Mouse (Mus musculus) lung, embryonic 15.5 days (tissue): ENCODE data around the gene Krt2. TPM values are rescaled to one million over a fixed set of nuclear protein-coding genes. Genes with fewer than 3 reads are reported as not detected.

Experiments
- ATAC-seq: fragments of 200-750 bp; cut with Nextera tagmentation; 2 replicates; pipeline ENCODE4 v1.8.0; 2017; ENCODE audit warnings: moderate number of reproducible peaks, borderline replicate concordance; ENCODE audit not compliant: low FRiP score, low TSS enrichment; ENCODE audit errors: extremely low read depth
- H3K27ac ChIP-seq: fragments of 300-500 bp; sonication (generic); 2 replicates; pipeline ENCODE4 v1.5.1; 2015; ENCODE audit warnings: moderate library complexity, mild to moderate bottlenecking, inconsistent platforms
- H3K27me3 ChIP-seq: fragments of 300-500 bp; sonication (generic); 2 replicates; pipeline ENCODE4 v1.6.1; 2015; ENCODE audit warnings: inconsistent platforms
- H3K36me3 ChIP-seq: fragments of 300-500 bp; sonication (generic); 2 replicates; pipeline ENCODE4 v1.6.1; 2015; ENCODE audit warnings: inconsistent platforms
- H3K4me1 ChIP-seq: fragments of 300-500 bp; sonication (generic); 2 replicates; pipeline ENCODE4 v1.6.1; 2015; ENCODE audit warnings: inconsistent platforms
- H3K4me2 ChIP-seq: fragments of 300-500 bp; sonication (generic); 2 replicates; pipeline ENCODE4 v1.6.1; 2015; ENCODE audit warnings: inconsistent platforms, mild to moderate bottlenecking, moderate library complexity
- H3K4me3 ChIP-seq: fragments of 300-500 bp; sonication (generic); 2 replicates; pipeline ENCODE4 v1.5.1; 2015; ENCODE audit warnings: mild to moderate bottlenecking, inconsistent platforms
- H3K9ac ChIP-seq: fragments of 300-500 bp; sonication (generic); 2 replicates; pipeline ENCODE4 v1.6.1; 2015; ENCODE audit warnings: inconsistent platforms
- H3K9me3 ChIP-seq: fragments of 300-500 bp; sonication (generic); 2 replicates; pipeline ENCODE4 v1.6.1; 2016; ENCODE audit warnings: inconsistent platforms
- WGBS: fragments of 180-500 bp; shearing (Covaris S2); methylation state at CpG from one replicate; pipeline ENCODE4 v1.1.7; 2015; 5-methylcytosine and 5-hydroxymethylcytosine counted together
- polyA plus RNA-seq: library from polyadenylated mRNA; unstranded; fragments of >200 nt; fragmentation: Nextera tagmentation; extraction: Ambion mirVana; gene quantifications from 2 replicates; pipeline ENCODE4 v1.2.1, GENCODE M21; 2015

Krt2 gene
- polyA plus RNA-seq, 1 experiment from 2014 or later: not detected

DNA sequence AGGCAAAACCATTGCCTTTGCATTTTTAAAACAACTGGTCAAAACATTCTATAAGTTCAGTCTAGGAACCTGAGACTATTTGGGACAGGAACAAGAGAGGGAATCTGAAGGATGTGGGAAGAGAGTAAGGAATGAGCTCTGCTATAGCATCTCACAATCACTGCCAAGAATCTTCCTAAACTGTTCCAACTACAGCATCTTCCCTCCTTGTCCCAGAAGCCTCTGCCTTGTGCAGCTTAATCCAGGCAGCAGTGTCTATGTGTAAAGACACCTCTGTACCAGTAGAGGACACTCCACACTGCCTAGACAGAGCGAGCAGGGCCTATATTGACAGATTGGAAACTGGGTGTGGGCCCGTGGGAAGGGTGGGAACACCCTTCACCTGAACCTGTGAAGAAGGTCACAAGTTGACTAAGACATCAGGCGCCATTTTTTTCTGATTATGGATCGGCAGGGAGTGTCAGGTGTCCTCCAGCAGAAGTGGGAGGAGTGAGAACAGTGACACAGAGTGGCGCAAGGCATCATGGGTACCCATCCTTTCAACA lies 16.9 kb upstream of the Krt2 start:
- Histone ChIP-seq H3K4me3 (no peak overlapping the region), H3K9me3 (no peaks in the 10 kb centered on the region), H3K27ac (no peak overlapping the region), H3K27me3 (no peaks in the 10 kb centered on the region), H3K36me3 (no peaks in the 10 kb centered on the region), H3K9ac (no peak overlapping the region), H3K4me1 (no peaks in the 10 kb centered on the region), H3K4me2 (no peak overlapping the region)
- no peak for ATAC-seq
- WGBS: 57% methylated on average over 5 of the region's 5 CpGs

DNA sequence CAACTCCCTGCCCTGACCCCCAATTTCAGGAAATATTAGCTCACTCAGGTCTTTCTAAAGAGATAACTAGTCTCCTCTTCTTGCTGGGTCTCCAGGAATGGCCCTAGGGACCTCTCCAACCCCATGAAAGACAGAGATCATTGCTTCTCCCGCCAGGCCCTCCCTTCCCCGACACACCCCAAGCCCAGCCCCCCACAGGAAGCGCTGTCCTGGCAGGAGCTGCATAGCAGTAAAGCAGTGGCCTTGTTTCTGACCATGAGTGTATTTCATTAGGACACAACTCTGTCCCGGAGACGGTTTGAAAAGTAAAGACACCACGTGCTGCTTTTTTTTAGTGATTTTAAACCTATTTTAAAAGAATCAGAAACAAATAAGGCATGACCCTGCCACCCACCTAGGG lies 15.2 kb upstream of the Krt2 start:
- ATAC-seq: no peak

DNA sequence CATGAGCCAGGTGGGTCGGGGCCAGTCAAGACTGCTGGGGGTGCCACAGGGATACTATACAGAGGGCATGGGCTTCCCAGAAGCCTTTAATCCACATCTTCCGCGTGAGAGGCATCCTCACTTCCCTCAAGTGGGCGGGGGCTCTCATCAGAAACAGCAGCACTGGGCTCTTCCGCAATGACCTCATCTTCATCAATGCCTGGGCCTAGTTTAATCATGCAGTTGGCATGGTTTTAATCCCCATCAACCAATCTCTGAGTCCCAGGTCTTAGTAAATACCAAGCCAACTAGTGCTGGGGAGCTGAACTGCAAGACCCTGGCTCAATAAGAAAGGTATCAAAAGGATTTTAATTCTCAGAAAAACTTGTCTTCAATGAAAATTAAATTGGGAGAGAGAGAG lies 11.5 kb upstream of the Krt2 start:
- Histone ChIP-seq H3K27me3 (no peaks in the 10 kb centered on the region), H3K4me1 (no peaks in the 10 kb centered on the region), H3K36me3 (no peaks in the 10 kb centered on the region), H3K9ac (no peak overlapping the region), H3K27ac (no peak overlapping the region), H3K4me3 (no peak overlapping the region), H3K9me3 (no peaks in the 10 kb centered on the region), H3K4me2 (no peak overlapping the region)
- ATAC-seq: no peak
- WGBS: 62% methylated on average over 5 of the region's 5 CpGs

More for the DNA sequence above, 15.2 kb upstream of the Krt2 start:
- WGBS: 31% methylated on average over 6 of the region's 6 CpGs
- Histone ChIP-seq H3K27ac (no peak overlapping the region), H3K4me2 (no peak overlapping the region), H3K27me3 (no peaks in the 10 kb centered on the region), H3K9ac (no peak overlapping the region), H3K4me3 (no peak overlapping the region), H3K4me1 (no peaks in the 10 kb centered on the region), H3K36me3 (no peaks in the 10 kb centered on the region), H3K9me3 (no peaks in the 10 kb centered on the region)

DNA sequence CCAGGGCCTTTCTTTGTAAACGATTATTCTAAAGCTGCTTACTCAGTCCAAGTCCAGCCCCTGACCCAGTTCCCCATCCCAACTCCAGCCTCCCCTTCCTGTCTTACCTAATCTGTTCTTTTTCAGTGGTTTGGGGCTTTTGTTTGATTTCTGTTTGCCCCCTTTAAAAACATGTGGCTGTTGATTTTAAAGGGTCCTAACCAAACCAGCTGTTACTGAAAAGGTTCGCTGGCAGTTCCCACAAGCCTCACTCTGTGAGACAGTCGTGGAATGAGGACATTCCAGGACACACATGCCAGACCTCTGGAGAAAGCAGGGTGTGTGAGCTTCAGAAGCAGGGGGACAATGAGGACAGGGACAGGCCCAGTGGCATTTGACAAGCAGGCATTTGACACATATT lies 3.8 kb upstream of the Krt2 start:
- Histone ChIP-seq H3K36me3 (no peaks in the 10 kb centered on the region), H3K9me3 (no peaks in the 10 kb centered on the region), H3K4me3 (no peak overlapping the region), H3K9ac (no peak overlapping the region), H3K27me3 (no peaks in the 10 kb centered on the region), H3K27ac (no peak overlapping the region), H3K4me2 (no peak overlapping the region), H3K4me1 (no peaks in the 10 kb centered on the region)
- WGBS: 21% methylated on average over 3 of the region's 3 CpGs
- ATAC-seq: no peak

DNA sequence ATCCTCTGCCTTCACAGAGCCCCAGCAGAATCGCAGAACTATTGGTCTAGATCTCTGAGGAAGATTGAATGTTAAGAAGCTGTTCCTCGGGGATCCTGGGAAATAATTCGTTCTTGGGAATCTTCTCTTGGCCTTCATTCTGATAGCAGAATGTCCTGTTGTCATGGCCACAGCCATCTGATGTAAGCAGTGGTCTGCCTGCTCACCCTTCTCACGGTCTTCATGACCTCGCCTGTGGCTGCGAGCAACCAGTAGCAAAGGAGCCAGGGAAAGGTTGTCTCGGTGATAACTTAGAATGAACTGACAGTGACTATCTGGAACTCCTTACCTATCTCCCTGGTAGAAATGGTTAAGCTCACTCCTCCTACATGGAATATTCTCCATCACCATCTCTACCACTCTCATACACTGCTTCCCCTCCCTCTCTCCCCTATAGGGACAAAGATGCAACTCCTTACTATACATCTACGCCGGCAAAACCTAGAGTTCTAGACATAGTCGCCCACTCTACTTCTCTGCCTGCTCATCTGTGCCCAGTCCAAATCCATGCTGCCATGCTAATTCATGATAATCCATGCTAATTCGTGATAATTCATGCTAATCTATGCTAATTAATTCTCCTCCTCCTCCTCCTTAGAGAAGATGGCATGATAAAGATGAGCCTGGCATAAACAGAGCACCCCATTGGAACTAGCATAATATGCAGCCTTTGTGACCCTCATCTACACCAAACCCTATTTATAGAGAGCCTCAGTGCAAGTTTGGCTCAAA lies 14.7 kb downstream of the Krt2 start:
- no peak for ATAC-seq
- H3K4me1 ChIP-seq: no peaks in the 10 kb centered on the region
- whole genome bisulfite sequencing: 80% methylated on average over 11 of the region's 11 CpGs
- no peak overlapping the region for H3K4me3 ChIP-seq
- no peaks in the 10 kb centered on the region for H3K36me3 ChIP-seq
- no peaks in the 10 kb centered on the region for H3K9me3 ChIP-seq
- H3K27ac ChIP-seq: no peak overlapping the region
- no peaks in the 10 kb centered on the region for H3K27me3 ChIP-seq
- H3K4me2 ChIP-seq: no peak overlapping the region
- H3K9ac ChIP-seq: no peak overlapping the region

DNA sequence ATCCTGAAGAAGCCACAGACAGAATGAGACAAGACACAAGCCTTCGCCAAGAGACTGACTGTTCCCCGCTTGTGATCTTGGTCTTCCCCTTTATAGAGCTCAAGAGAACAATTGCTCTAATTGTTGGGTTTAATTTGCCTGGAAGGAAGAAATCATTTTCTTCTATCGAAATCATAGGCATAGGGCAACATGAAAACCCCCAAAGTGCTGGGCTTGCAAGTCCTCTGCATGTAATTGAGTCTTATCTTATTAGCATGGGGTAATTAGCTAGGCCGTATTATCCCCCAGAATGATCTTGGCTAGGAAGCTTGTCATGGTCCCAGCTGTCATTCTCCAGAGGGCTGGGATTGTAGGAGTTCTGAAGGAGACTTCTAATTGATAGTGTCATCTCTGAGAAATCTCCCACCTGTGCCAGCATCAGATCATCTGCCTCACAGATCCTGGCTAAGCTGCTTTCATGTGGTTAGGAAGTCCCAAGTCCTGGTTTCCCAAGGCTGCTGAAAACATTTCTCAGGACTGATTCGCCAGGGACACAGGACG lies 15.6 kb downstream of the Krt2 start, which contains the start of gene Krt73:
Gene Krt73, minus strand, starts transcription at position 51 of the 540 bp plus-strand sequence.
- H3K4me2 ChIP-seq: no peak within 1 kb of the TSS
- 77% methylated on average over 6 of the region's 6 CpGs for WGBS
- no peak within 1 kb of the TSS for H3K9ac ChIP-seq
- ATAC-seq: no peak
- no peak within 1 kb of the TSS for H3K4me3 ChIP-seq
- no peaks in the 10 kb centered on the region for H3K9me3 ChIP-seq
- no peaks in the 10 kb centered on the region for H3K27me3 ChIP-seq
- H3K27ac ChIP-seq: no peak within 1 kb of the TSS
- no peaks in the 10 kb centered on the region for H3K4me1 ChIP-seq
- no peaks in the 10 kb centered on the region for H3K36me3 ChIP-seq

DNA sequence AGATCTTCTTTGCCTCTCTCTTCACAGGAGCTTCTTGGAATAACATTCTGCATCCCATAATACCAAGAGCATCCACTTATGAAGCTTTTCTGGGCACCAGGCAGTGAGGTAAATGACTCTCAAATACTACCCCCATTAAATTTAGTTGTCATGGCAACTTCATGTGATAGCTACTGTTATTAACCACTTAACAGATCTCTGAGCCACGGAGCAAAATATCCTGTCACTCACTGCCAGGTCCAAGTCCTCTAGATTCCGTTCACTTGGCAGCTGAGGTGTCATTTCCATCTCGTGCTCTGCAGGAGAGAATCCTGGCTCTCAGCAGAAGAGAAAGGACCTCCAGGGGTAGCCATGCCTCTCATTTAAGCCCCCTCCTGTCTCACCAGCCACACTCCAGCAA lies 27.1 kb downstream of the Krt2 start:
- no peaks in the 10 kb centered on the region for H3K9me3 ChIP-seq

DNA sequence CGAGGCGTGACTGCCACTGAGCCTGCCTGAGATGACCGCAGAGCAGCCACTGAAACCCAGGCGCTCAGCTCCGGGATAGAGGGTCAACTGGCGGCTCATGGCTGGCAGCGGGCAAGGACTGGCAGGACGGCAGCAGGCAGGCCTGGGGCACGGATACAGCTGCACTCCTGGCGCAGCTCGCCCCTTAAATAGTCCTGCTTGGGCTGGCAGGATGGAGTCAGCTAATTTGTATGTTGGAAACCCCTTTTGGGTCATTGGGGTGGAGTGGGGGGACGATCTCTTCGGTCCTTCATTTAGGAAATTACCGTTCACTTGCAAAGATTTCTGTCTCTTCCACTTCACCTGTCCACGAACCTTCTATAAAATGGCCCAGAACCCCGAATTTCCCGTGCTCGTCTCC lies 31.6 kb downstream of the Krt2 start, which contains the start of gene Krt72:
Gene Krt72, minus strand, starts transcription at position 101 of the 400 bp plus-strand sequence.
- 80% methylated on average over 18 of the region's 18 CpGs for WGBS
- ATAC-seq: no peak
- Histone ChIP-seq H3K4me3 (no peak within 1 kb of the TSS), H3K9ac (no peak within 1 kb of the TSS), H3K36me3 (no peaks in the 10 kb centered on the region), H3K27ac (no peak within 1 kb of the TSS), H3K27me3 (no peaks in the 10 kb centered on the region; the same call in 1 of the 2 replicates), H3K9me3 (no peaks in the 10 kb centered on the region), H3K4me1 (no peaks in the 10 kb centered on the region), H3K4me2 (no peak within 1 kb of the TSS)

More for the DNA sequence above, 27.1 kb downstream of the Krt2 start:
- Histone ChIP-seq H3K4me2 (no peak overlapping the region), H3K36me3 (no peaks in the 10 kb centered on the region), H3K27ac (no peak overlapping the region), H3K4me1 (no peaks in the 10 kb centered on the region), H3K4me3 (no peak overlapping the region), H3K27me3 (peaks cover 4% of the 10 kb centered on the region; the same call in 1 of the 2 replicates), H3K9ac (no peak overlapping the region)
- 8% methylated on average over 3 of the region's 3 CpGs for WGBS
- no peak for ATAC-seq

DNA sequence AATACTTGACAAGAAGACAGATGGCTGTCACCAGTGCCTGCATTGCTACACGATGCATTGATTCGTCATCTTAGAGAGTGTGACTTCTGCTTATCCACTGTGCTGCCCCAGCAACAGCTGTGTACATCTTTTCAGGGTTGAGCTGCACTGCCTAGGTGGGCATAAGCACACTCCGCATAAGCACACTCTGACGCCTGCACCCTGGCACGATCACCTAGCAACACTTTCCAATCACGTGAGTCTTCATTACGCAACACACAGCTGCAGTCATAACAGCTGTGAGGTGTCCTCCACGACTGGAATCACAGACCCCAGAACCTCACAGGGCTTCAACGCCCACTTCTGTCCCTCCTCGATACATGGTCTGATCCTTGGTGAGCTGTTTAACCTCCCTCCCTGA lies 44.5 kb downstream of the Krt2 start:
- WGBS: 48% methylated on average over 10 of the region's 10 CpGs
- Histone ChIP-seq H3K27me3 (no peaks in the 10 kb centered on the region), H3K4me3 (no peak overlapping the region), H3K27ac (no peak overlapping the region), H3K9ac (no peak overlapping the region), H3K4me2 (no peak overlapping the region), H3K4me1 (no peaks in the 10 kb centered on the region), H3K9me3 (no peaks in the 10 kb centered on the region), H3K36me3 (no peaks in the 10 kb centered on the region)
- ATAC-seq: peak; percentile 44; the same call in 1 of the 2 replicates

DNA sequence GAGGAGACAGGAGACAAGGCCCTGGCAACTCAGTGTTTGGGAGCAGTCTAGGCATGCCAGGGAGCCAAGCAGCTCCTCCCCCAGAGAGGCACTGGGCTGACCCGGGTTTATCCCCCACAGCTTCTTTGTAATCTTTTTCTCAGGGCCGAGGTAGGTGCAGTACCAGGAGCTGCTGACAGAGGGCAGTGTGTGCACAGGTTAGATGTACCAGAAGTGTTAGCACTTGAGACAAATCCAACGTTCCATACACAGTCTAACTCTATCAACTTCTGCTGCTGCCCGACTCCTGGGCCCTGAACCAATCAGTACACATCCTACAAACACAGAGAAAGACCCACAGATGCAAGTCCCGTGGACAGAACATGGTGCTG lies 45.3 kb downstream of the Krt2 start:
- Histone ChIP-seq H3K9me3 (no peaks in the 10 kb centered on the region), H3K36me3 (no peaks in the 10 kb centered on the region), H3K9ac (no peak overlapping the region), H3K27me3 (no peaks in the 10 kb centered on the region), H3K4me2 (no peak overlapping the region), H3K4me3 (no peak overlapping the region), H3K27ac (no peak overlapping the region), H3K4me1 (no peaks in the 10 kb centered on the region)
- peak; percentile 72 for ATAC-seq
- 4% methylated on average over 5 of the region's 5 CpGs for WGBS

DNA sequence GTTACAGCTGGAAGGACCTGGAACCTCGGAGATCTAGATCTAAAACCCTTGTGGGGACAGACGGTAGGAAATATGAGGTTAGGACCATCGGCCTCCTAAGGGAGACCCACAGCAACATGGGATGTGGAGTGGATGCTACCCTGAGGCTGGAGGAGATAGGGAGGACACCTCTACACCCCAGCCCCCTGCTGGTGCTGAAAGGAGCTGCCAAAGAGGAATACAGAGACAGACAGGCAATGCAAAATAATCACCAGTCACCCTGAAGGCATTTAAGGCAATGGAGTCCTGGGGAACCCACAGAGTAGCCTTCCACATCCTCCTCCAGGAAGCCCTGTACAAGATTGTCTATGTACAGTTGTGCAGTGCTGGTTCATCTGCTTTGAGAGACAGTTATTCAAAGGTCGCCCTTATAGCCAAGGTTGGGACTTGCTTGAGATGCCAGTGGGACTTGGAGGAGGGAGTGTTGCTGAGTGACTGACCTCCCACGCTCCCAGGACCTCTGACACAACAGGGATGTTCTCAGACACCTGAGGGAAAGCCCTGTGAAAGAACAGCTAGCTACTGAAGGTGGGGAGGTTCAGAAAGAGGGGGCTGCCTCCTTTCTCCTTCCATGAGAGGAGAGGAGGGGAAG lies 45.8 kb downstream of the Krt2 start:
- Histone ChIP-seq H3K27ac (no peak overlapping the region), H3K4me3 (no peak overlapping the region), H3K4me1 (no peaks in the 10 kb centered on the region), H3K9me3 (no peaks in the 10 kb centered on the region), H3K4me2 (no peak overlapping the region), H3K9ac (no peak overlapping the region), H3K36me3 (no peaks in the 10 kb centered on the region), H3K27me3 (no peaks in the 10 kb centered on the region)
- no peak for ATAC-seq
- WGBS: 62% methylated on average over 5 of the region's 5 CpGs

DNA sequence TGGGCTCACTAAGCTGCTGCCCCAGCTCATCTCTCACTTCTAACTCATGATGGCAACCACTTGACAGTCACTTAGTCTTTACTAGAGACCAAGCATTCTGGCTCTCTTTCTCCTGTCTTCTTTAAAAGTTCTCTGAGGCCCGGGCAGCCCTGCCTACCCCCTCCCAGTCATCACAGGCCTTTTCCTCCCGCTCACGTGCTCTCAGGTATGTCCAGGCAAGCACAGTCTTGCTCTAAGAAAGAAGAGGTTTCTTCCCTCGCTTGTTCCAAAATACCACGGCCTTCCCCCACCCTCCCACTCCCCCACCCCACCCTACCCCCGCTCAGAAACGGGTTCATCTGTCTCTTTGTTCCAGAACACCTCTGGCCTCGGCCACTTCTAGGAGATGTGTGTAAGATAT lies 47.7 kb downstream of the Krt2 start:
- H3K27ac ChIP-seq: no peak overlapping the region
- WGBS: 26% methylated on average over 8 of the region's 8 CpGs

More for the DNA sequence above, 47.7 kb downstream of the Krt2 start:
- Histone ChIP-seq H3K4me2 (no peak overlapping the region), H3K4me3 (no peak overlapping the region), H3K36me3 (no peaks in the 10 kb centered on the region), H3K9me3 (no peaks in the 10 kb centered on the region), H3K27me3 (no peaks in the 10 kb centered on the region), H3K4me1 (no peaks in the 10 kb centered on the region), H3K9ac (no peak overlapping the region)
- no peak for ATAC-seq
